Mouse (Mus musculus): ENCODE measurements around the gene Hid1.

- TF ChIP-seq CTCF (IDR thresholded peaks at IDR 0.05; ENCODE audit: insufficient read depth, low read length) (no peak), POLR2A (IDR thresholded peaks at IDR 0.05; ENCODE audit: borderline replicate concordance, extremely low read depth, low read depth, low read length) (no peak)
These were observed 1.4 kb downstream of the Hid1 start for GRCm38 (mm10) chr11:115366039-115366705.

Data from lung, adult 2 months (tissue).